Mouse (Mus musculus) forebrain, embryonic 11.5 days (tissue): ENCODE measurements around the gene Klc1. TPM values are rescaled to one million over a fixed set of nuclear protein-coding genes. Genes with fewer than 3 reads are reported as not detected.

Source experiments
- ATAC-seq: fragments of 200-750 bp; cut with Nextera tagmentation; replicated peaks from 2 replicates; pipeline ENCODE4 v1.8.0; 2017; ENCODE audit warnings: moderate TSS enrichment; ENCODE audit not compliant: low FRiP score
- DNase-seq: peaks from one replicate; pipeline ENCODE4 v3.0.0-alpha.2; 2017; ENCODE audit warnings: low spot score
- H3K27ac ChIP-seq: fragments of 300-500 bp; sonication (generic); 2 replicates; pipeline ENCODE4 v1.5.1; 2014; ENCODE audit warnings: low read depth, low read length
- H3K27me3 ChIP-seq: fragments of 300-500 bp; sonication (generic); 2 replicates; pipeline ENCODE4 v1.6.1; 2014; ENCODE audit warnings: mild to moderate bottlenecking, low read length, mixed read lengths; ENCODE audit not compliant: control insufficient read depth, insufficient read depth
- H3K36me3 ChIP-seq: fragments of 300-500 bp; sonication (generic); 2 replicates; pipeline ENCODE4 v1.6.1; 2014; ENCODE audit warnings: mild to moderate bottlenecking, low read length, moderate library complexity, mixed read lengths; ENCODE audit not compliant: control insufficient read depth, insufficient read depth
- H3K4me1 ChIP-seq: fragments of 300-500 bp; sonication (generic); replicated peaks from 2 replicates; pipeline ENCODE4 v1.6.1; 2014; ENCODE audit warnings: low read length, mixed read lengths; ENCODE audit not compliant: control insufficient read depth, insufficient read depth
- H3K4me2 ChIP-seq: fragments of 300-500 bp; sonication (generic); 2 replicates; pipeline ENCODE4 v1.6.1; 2014; ENCODE audit warnings: low read depth, mild to moderate bottlenecking, low read length, moderate library complexity, mixed read lengths; ENCODE audit not compliant: severe bottlenecking
- H3K4me3 ChIP-seq: fragments of 300-500 bp; sonication (generic); 2 replicates; pipeline ENCODE4 v1.5.1; 2014; ENCODE audit warnings: low read depth, low read length
- H3K9ac ChIP-seq: fragments of 300-500 bp; sonication (generic); 2 replicates; pipeline ENCODE4 v1.6.1; 2014; ENCODE audit warnings: low read length
- H3K9me3 ChIP-seq: fragments of 300-500 bp; sonication (generic); 2 replicates; pipeline ENCODE4 v1.6.1; 2016; ENCODE audit warnings: low read length, mixed read lengths; ENCODE audit not compliant: control insufficient read depth
- WGBS: fragments of 180-500 bp; shearing (Covaris S2); extraction: QIAGEN DNeasy Blood & Tissue Kit; methylation state at CpG from one replicate; pipeline ENCODE4 v1.1.7; 2014; 5-methylcytosine and 5-hydroxymethylcytosine counted together
- polyA plus RNA-seq: library from polyadenylated mRNA; unstranded; fragments of >200 nt; fragmentation: Nextera tagmentation; extraction: Ambion mirVana; gene quantifications from 2 replicates; pipeline ENCODE4 v1.2.1, GENCODE M21; 2014

Klc1 gene
- polyA plus RNA-seq, 1 experiment from 2014 or later = 226 TPM

- H3K4me1 ChIP-seq = no peaks in the 10 kb centered on the region
- H3K36me3 ChIP-seq = no peaks in the 10 kb centered on the region
- no peak overlapping the region for H3K9ac ChIP-seq
- no peak overlapping the region for H3K4me2 ChIP-seq
- no peak for ATAC-seq
- H3K9me3 ChIP-seq = no peaks in the 10 kb centered on the region
- no peak for DNase-seq
- WGBS = 95% methylated on average over 3 of the region's 3 CpGs
- H3K27ac ChIP-seq = no peak overlapping the region
- no peak overlapping the region for H3K4me3 ChIP-seq
- no peaks in the 10 kb centered on the region for H3K27me3 ChIP-seq
Measured at GRCm38 (mm10) chr12:111750739-111751138, 7.9 kb upstream of the Klc1 start.

GRCm38 (mm10) chr12:111752491-111752890 is 6.2 kb upstream of the Klc1 start:
- H3K36me3 ChIP-seq = no peaks in the 10 kb centered on the region
- no peak overlapping the region for H3K4me2 ChIP-seq
- H3K9me3 ChIP-seq = no peaks in the 10 kb centered on the region
- no peak overlapping the region for H3K9ac ChIP-seq
- no peak for ATAC-seq
- H3K4me1 ChIP-seq = no peaks in the 10 kb centered on the region
- no peak overlapping the region for H3K4me3 ChIP-seq
- DNase-seq = no peak
- 89% methylated on average over 6 of the region's 6 CpGs for WGBS
- no peaks in the 10 kb centered on the region for H3K27me3 ChIP-seq
- no peak overlapping the region for H3K27ac ChIP-seq

- H3K4me1 ChIP-seq = no peaks in the 10 kb centered on the region; the same call in 1 of the 2 replicates
- H3K9me3 ChIP-seq = no peaks in the 10 kb centered on the region
- H3K4me3 ChIP-seq = no peak overlapping the region
- H3K4me2 ChIP-seq = no peak overlapping the region
- no peaks in the 10 kb centered on the region for H3K36me3 ChIP-seq
- DNase-seq (no peak), ATAC-seq (no peak)
- no peak overlapping the region for H3K9ac ChIP-seq
- H3K27ac ChIP-seq = no peak overlapping the region
- 75% methylated on average over 9 of the region's 9 CpGs for WGBS
- H3K27me3 ChIP-seq = no peaks in the 10 kb centered on the region
Measured at GRCm38 (mm10) chr12:111753347-111753746, 5.3 kb upstream of the Klc1 start.

- no peak for ATAC-seq
- no peak for DNase-seq
- Histone ChIP-seq H3K4me2 (no peak overlapping the region), H3K4me1 (peaks cover 2% of the 10 kb centered on the region; the same call in 1 of the 2 replicates), H3K27me3 (no peaks in the 10 kb centered on the region), H3K9me3 (no peaks in the 10 kb centered on the region), H3K36me3 (no peaks in the 10 kb centered on the region), H3K4me3 (no peak overlapping the region), H3K9ac (no peak overlapping the region), H3K27ac (no peak overlapping the region)
Measured at GRCm38 (mm10) chr12:111754710-111755109, 3.9 kb upstream of the Klc1 start.

- no peaks in the 10 kb centered on the region for H3K9me3 ChIP-seq
- no peak for ATAC-seq
Measured at GRCm38 (mm10) chr12:111755231-111755630, 3.4 kb upstream of the Klc1 start.

GRCm38 (mm10) chr12:111756082-111756697 is 2.5 kb upstream of the Klc1 start:
- DNase-seq = no peak
- no peak overlapping the region for H3K9ac ChIP-seq
- H3K4me3 ChIP-seq = no peak overlapping the region
- no peak for ATAC-seq
- no peaks in the 10 kb centered on the region for H3K9me3 ChIP-seq
- peaks cover 9% of the 10 kb centered on the region; the same call in 1 of the 2 replicates for H3K4me1 ChIP-seq
- H3K36me3 ChIP-seq = no peaks in the 10 kb centered on the region
- no peak overlapping the region for H3K27ac ChIP-seq
- no peak overlapping the region for H3K4me2 ChIP-seq
- H3K27me3 ChIP-seq = no peaks in the 10 kb centered on the region
- 78% methylated on average over 4 of the region's 4 CpGs for WGBS

More at GRCm38 (mm10) chr12:111755231-111755630, 3.4 kb upstream of the Klc1 start:
- Histone ChIP-seq H3K9ac (no peak overlapping the region), H3K36me3 (no peaks in the 10 kb centered on the region), H3K4me1 (peaks cover 4% of the 10 kb centered on the region; the same call in 1 of the 2 replicates), H3K27ac (no peak overlapping the region), H3K27me3 (no peaks in the 10 kb centered on the region), H3K4me2 (no peak overlapping the region), H3K4me3 (no peak overlapping the region)
- no peak for DNase-seq
- WGBS = 53% methylated on average over 2 of the region's 2 CpGs

GRCm38 (mm10) chr12:111756698-111757082 is 2.0 kb upstream of the Klc1 start:
- Histone ChIP-seq H3K9ac (no peak overlapping the region), H3K4me3 (no peak overlapping the region), H3K36me3 (no peaks in the 10 kb centered on the region), H3K9me3 (no peaks in the 10 kb centered on the region), H3K27ac (no peak overlapping the region), H3K4me1 (peaks cover 9% of the 10 kb centered on the region; the same call in 1 of the 2 replicates), H3K4me2 (no peak overlapping the region), H3K27me3 (no peaks in the 10 kb centered on the region)
- ATAC-seq = no peak
- no peak for DNase-seq
- 66% methylated on average over 5 of the region's 5 CpGs for WGBS

GRCm38 (mm10) chr12:111757561-111758325 is 906 bp upstream of the Klc1 start:
- no peak for ATAC-seq
- 51% methylated on average over 10 of the region's 10 CpGs for WGBS
- Histone ChIP-seq H3K36me3 (no peaks in the 10 kb centered on the region), H3K9me3 (no peaks in the 10 kb centered on the region), H3K4me1 (peaks cover 9% of the 10 kb centered on the region; the same call in 1 of the 2 replicates), H3K9ac (peak overlapping the region; percentile 95), H3K4me2 (peak overlapping the region; percentile 98), H3K4me3 (peak overlapping the region; percentile 92), H3K27me3 (no peaks in the 10 kb centered on the region), H3K27ac (peak overlapping the region; percentile 79; the same call in 1 of the 2 replicates)
- DNase-seq = no peak
